8 mouse cellular contexts compared by ENCODE assay signal in the genomic region with DNA sequence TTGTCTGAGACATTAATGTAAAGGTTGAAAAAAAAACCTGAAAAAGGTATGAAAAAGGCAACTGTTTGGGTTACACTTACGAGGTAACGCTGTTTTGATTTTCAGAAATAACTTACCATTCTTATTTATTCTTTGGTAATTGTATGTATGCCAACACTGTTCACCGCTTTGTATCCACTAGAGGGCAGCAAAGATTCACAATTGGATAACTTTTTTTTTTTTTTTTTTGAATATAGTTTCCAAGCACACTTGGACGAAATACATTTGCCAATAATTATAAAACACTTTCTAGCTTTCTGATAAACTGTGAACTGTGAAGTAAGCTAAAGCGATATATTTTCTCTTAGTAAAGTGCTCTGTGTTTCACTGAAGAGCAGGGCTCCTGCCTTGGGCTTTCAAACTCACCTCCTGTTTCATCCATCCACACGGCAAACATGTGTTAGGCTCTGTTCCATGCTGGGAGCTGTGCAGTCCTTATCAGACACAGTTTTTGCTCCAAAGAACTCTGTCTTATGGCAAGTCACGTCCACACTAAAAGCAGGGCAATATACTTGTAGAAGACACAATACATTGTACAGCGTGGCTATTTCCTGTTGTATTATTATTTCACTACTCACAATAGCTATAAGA. TPM values are rescaled to one million over a fixed set of nuclear protein-coding genes. Genes with fewer than 3 reads are reported as not detected.
DNase-seq lines count a peak whose midpoint lies in the region; ATAC-seq and TF ChIP-seq lines count a peak whose summit lies in the region.

No protein-coding gene starts in this region.

- no peak overlapping the region for H3K27ac ChIP-seq in limb, embryonic 12.5 days
- no peak overlapping the region for H3K27ac ChIP-seq in limb, embryonic 10.5 days
- H3K27ac ChIP-seq in limb, embryonic 14.5 days (replicated peaks; ENCODE audit: low read depth, low read length): no peak overlapping the region
- no peak overlapping the region for H3K27ac ChIP-seq in intestine, embryonic 16.5 days (ENCODE audit: low read length)

- H3K4me2 ChIP-seq in limb, embryonic 12.5 days: peak overlapping the region; percentile 23; the same call in 1 of the 2 replicates
- H3K4me2 ChIP-seq in limb, embryonic 14.5 days (replicated peaks; ENCODE audit: low read depth, low read length, severe bottlenecking): no peak overlapping the region
- H3K4me2 ChIP-seq in intestine, embryonic 16.5 days (ENCODE audit: low read depth, low read length): no peak overlapping the region

- DNase-seq in cerebellum, adult 9-10 months: peak; percentile 38
- no peak for DNase-seq in cerebellum, adult 11 months
- no peak for DNase-seq in limb, embryonic 10.5 days (ENCODE audit: low spot score)
- DNase-seq in c-Kit-positive CD71-positive TER-119-positive erythroid progenitor cells, embryonic 14.5 days (ENCODE audit: low spot score): peak; percentile 6
- DNase-seq in limb, embryonic 14.5 days (ENCODE audit: low spot score): peak; percentile 48
- no peak for DNase-seq in natural killer cell, adult 2 months (ENCODE audit: low spot score in 2 of 2)

- TF ChIP-seq POLR2A in limb, embryonic 14.5 days (IDR thresholded peaks at IDR 0.05; ENCODE audit: borderline replicate concordance, extremely low read depth, insufficient read depth, insufficient read length): no peak

- no peaks in the 10 kb centered on the region for H3K9me3 ChIP-seq in limb, embryonic 12.5 days
- H3K9me3 ChIP-seq in limb, embryonic 10.5 days (replicated peaks): no peaks in the 10 kb centered on the region
- H3K9me3 ChIP-seq in limb, embryonic 14.5 days (ENCODE audit: control insufficient read depth, low read length): no peaks in the 10 kb centered on the region
- no peaks in the 10 kb centered on the region for H3K9me3 ChIP-seq in intestine, embryonic 16.5 days (ENCODE audit: control insufficient read depth, low read length)

- no peak overlapping the region for H3K9ac ChIP-seq in limb, embryonic 12.5 days (replicated peaks)
- H3K9ac ChIP-seq in limb, embryonic 14.5 days (ENCODE audit: low read depth, low read length, severe bottlenecking): no peak overlapping the region
- no peak overlapping the region for H3K9ac ChIP-seq in intestine, embryonic 16.5 days (ENCODE audit: low read depth, low read length)

- no peaks in the 10 kb centered on the region for H3K4me1 ChIP-seq in limb, embryonic 12.5 days (replicated peaks)
- H3K4me1 ChIP-seq in limb, embryonic 10.5 days: no peaks in the 10 kb centered on the region
- H3K4me1 ChIP-seq in limb, embryonic 14.5 days (ENCODE audit: control insufficient read depth, insufficient read depth, low read length): no peaks in the 10 kb centered on the region
- H3K4me1 ChIP-seq in intestine, embryonic 16.5 days (ENCODE audit: control insufficient read depth, insufficient read depth, low read length): no peaks in the 10 kb centered on the region

- 36% methylated on average over 8 of the region's 8 CpGs for WGBS in limb, embryonic 12.5 days
- 40% methylated on average over 8 of the region's 8 CpGs for WGBS in limb, embryonic 10.5 days
- WGBS in limb, embryonic 14.5 days: 28% methylated on average over 8 of the region's 8 CpGs
- WGBS in intestine, embryonic 16.5 days: 27% methylated on average over 8 of the region's 8 CpGs

- peaks cover 6% of the 10 kb centered on the region; the same call in 1 of the 2 replicates for H3K27me3 ChIP-seq in limb, embryonic 12.5 days
- no peaks in the 10 kb centered on the region for H3K27me3 ChIP-seq in limb, embryonic 10.5 days (ENCODE audit: low read depth, poor library complexity, severe bottlenecking)
- H3K27me3 ChIP-seq in limb, embryonic 14.5 days (ENCODE audit: control insufficient read depth, insufficient read depth, low read length): no peaks in the 10 kb centered on the region
- no peaks in the 10 kb centered on the region for H3K27me3 ChIP-seq in intestine, embryonic 16.5 days (replicated peaks; ENCODE audit: control insufficient read depth, insufficient read depth, low read length)

- no peaks in the 10 kb centered on the region for H3K36me3 ChIP-seq in limb, embryonic 12.5 days
- H3K36me3 ChIP-seq in limb, embryonic 10.5 days: no peaks in the 10 kb centered on the region
- H3K36me3 ChIP-seq in limb, embryonic 14.5 days (ENCODE audit: control insufficient read depth, insufficient read depth, low read length): no peaks in the 10 kb centered on the region
- H3K36me3 ChIP-seq in intestine, embryonic 16.5 days (ENCODE audit: control insufficient read depth, insufficient read depth, low read length): no peaks in the 10 kb centered on the region

- no peak for ATAC-seq in limb, embryonic 12.5 days (ENCODE audit: insufficient number of reproducible peaks, insufficient read depth, low FRiP score, low TSS enrichment, low read depth)
- no peak for ATAC-seq in limb, embryonic 14.5 days (ENCODE audit: low FRiP score, low read depth)
- ATAC-seq in intestine, embryonic 16.5 days: no peak

- H3K4me3 ChIP-seq in limb, embryonic 12.5 days (replicated peaks): no peak overlapping the region
- no peak overlapping the region for H3K4me3 ChIP-seq in limb, embryonic 10.5 days
- H3K4me3 ChIP-seq in limb, embryonic 14.5 days (replicated peaks; ENCODE audit: low read length): no peak overlapping the region
- H3K4me3 ChIP-seq in intestine, embryonic 16.5 days (ENCODE audit: low read length): no peak overlapping the region

RNA-seq across cellular contexts. Expression of a gene that starts 29.7 kb away (rescaled TPM):
- not detected in 2 replicates for polyA plus RNA-seq in limb, embryonic 12.5 days (2016; fragmentation: Nextera tagmentation; extraction: Ambion mirVana)
- polyA plus RNA-seq in limb, embryonic 10.5 days (2016; fragmentation: Nextera tagmentation; extraction: Ambion mirVana): not detected in 2 replicates
- polyA plus RNA-seq in limb, embryonic 14.5 days (2012; rRNA removed): not detected in 2 replicates
- polyA plus RNA-seq in limb, embryonic 14.5 days (2014; fragmentation: Nextera tagmentation; extraction: Ambion mirVana): not detected in 2 replicates
- not detected in 2 replicates for polyA plus RNA-seq in intestine, embryonic 16.5 days (2015; fragmentation: Nextera tagmentation; extraction: Ambion mirVana)

RNA-seq across cellular contexts. Expression of a gene that starts 34.2 kb away (rescaled TPM):
- 1.1 and 1.2 TPM in 2 replicates for polyA plus RNA-seq in limb, embryonic 12.5 days (2016; fragmentation: Nextera tagmentation; extraction: Ambion mirVana)
- polyA plus RNA-seq in limb, embryonic 10.5 days (2016; fragmentation: Nextera tagmentation; extraction: Ambion mirVana): 0.15 and 0.56 TPM in 2 replicates
- 1.8 and 3.0 TPM in 2 replicates for polyA plus RNA-seq in limb, embryonic 14.5 days (2012; rRNA removed)
- 0.47 and 0.94 TPM in 2 replicates for polyA plus RNA-seq in limb, embryonic 14.5 days (2014; fragmentation: Nextera tagmentation; extraction: Ambion mirVana)
- 0.81 and 1.2 TPM in 2 replicates for polyA plus RNA-seq in intestine, embryonic 16.5 days (2015; fragmentation: Nextera tagmentation; extraction: Ambion mirVana)

RNA-seq across cellular contexts. Expression of a gene that starts 58.1 kb away (rescaled TPM):
- 7.9 and 8.2 TPM in 2 replicates for polyA plus RNA-seq in limb, embryonic 12.5 days (2016; fragmentation: Nextera tagmentation; extraction: Ambion mirVana)
- 1.8 and 3.4 TPM in 2 replicates for polyA plus RNA-seq in limb, embryonic 10.5 days (2016; fragmentation: Nextera tagmentation; extraction: Ambion mirVana)
- polyA plus RNA-seq in limb, embryonic 14.5 days (2012; rRNA removed): 12.6 and 18.1 TPM in 2 replicates
- 41.0 and 46.6 TPM in 2 replicates for polyA plus RNA-seq in limb, embryonic 14.5 days (2014; fragmentation: Nextera tagmentation; extraction: Ambion mirVana)
- 12.0 and 13.6 TPM in 2 replicates for polyA plus RNA-seq in intestine, embryonic 16.5 days (2015; fragmentation: Nextera tagmentation; extraction: Ambion mirVana)

Comparison
In these comparisons a context has a peak if more than half of its experiments do, and no peak if none do; other contexts are left out.
1. DNase-seq: peak in cerebellum, adult 9-10 months (single experiment), c-Kit-positive CD71-positive TER-119-positive erythroid progenitor cells, embryonic 14.5 days (single experiment) and limb, embryonic 14.5 days (single experiment); none in cerebellum, adult 11 months (single experiment), limb, embryonic 10.5 days (single experiment) and natural killer cell, adult 2 months (0 of 2).